Mouse (Mus musculus): ENCODE measurements around the gene Fam120b. TPM values are rescaled to one million over a fixed set of nuclear protein-coding genes. Genes with fewer than 3 reads are reported as not detected.

Gene Fam120b
- polyA plus RNA-seq, 1 experiment from 2014 or later, result 29.6 TPM

DNA sequence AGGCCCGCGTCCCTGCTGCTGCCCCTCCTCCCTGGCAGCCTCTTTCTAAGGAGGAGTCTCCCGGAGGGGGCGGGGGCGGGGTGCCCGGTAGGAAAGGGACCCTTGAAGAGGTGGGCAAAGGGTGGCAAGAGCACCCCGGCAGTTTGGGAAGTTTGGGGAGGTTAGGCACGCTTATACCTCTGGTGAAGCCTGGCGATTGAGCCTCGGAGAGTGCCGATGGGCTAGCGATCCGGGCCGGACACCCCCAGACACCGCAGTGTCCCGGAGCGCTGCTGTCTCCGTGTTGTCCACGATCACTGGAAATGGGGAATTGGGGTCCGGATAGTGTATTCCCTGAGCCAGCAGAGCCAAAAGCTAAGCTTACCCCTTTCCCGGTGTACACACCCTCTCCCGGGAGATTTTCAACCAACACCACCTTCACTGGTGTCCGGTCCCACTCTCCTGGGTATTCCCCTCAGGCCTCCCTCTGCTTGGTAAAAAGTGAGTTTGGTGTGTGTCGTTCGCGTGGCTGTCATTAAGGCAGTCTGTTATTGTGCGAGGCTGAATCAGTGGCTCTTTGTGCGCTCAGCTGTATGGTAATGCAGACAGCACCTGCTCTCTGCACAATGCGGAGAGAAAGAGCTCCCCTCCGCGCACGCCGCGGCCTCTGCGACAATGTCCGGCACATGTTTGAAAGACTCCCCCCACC is 19.4 kb upstream of the Fam120b start, which contains the start of gene Dll1:
Gene Dll1, minus strand, starts transcription at position 379 of the 688 bp plus-strand sequence.
- Histone ChIP-seq H3K9me3 (ENCODE audit: control insufficient read depth, low read length) (no peaks in the 10 kb centered on the region), H3K27me3 (replicated peaks; ENCODE audit: control insufficient read depth, insufficient read depth, low read length) (peaks cover 63% of the 10 kb centered on the region), H3K4me1 (replicated peaks; ENCODE audit: control insufficient read depth, insufficient read depth, low read length) (peaks cover 40% of the 10 kb centered on the region), H3K4me2 (ENCODE audit: low read length) (peak within 1 kb of the TSS; percentile 99), H3K4me3 (ENCODE audit: low read depth, low read length) (peak within 1 kb of the TSS; percentile 54), H3K27ac (ENCODE audit: low read depth) (peak within 1 kb of the TSS; percentile 70), H3K36me3 (ENCODE audit: control insufficient read depth, insufficient read depth, low read length) (no peaks in the 10 kb centered on the region), H3K9ac (ENCODE audit: low read length) (peak within 1 kb of the TSS; percentile 62)
- DNase-seq (ENCODE audit: low spot score), result peak; percentile 74
- ATAC-seq (replicated peaks; ENCODE audit: low FRiP score, low TSS enrichment, low read depth), result peak; percentile 5; the same call in 1 of the 2 replicates
- WGBS, result 2% methylated on average over 36 of the region's 36 CpGs

DNA sequence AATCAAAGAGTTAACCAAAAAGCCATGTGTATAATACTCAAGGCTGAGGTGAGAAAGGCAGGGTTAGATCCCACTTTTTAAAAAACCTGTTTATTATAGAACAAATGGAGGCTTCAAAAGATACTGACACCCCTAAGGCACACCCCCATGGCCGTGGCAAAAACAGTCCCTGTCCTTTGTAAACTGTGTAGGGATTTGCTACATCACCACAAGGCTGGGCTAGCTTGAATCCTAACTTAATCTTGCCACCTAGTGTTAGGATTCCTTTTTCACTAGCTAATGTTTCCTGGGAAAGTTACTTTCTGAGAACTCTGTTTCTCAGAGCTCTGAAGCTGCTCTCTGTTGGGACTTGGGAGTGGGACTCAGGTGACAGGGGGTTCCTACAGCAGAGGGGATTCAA is 18.1 kb upstream of the Fam120b start:
- Histone ChIP-seq H3K36me3 (ENCODE audit: control insufficient read depth, insufficient read depth, low read length) (no peaks in the 10 kb centered on the region), H3K4me3 (ENCODE audit: low read depth, low read length) (no peak overlapping the region), H3K27ac (ENCODE audit: low read depth) (no peak overlapping the region), H3K9ac (ENCODE audit: low read length) (no peak overlapping the region), H3K9me3 (ENCODE audit: control insufficient read depth, low read length) (no peaks in the 10 kb centered on the region), H3K27me3 (replicated peaks; ENCODE audit: control insufficient read depth, insufficient read depth, low read length) (peaks cover 75% of the 10 kb centered on the region), H3K4me1 (replicated peaks; ENCODE audit: control insufficient read depth, insufficient read depth, low read length) (peaks cover 29% of the 10 kb centered on the region), H3K4me2 (ENCODE audit: low read length) (peak overlapping the region; percentile 18; the same call in 1 of the 2 replicates)
- ATAC-seq (replicated peaks; ENCODE audit: low FRiP score, low TSS enrichment, low read depth), result no peak
- no peak for DNase-seq (ENCODE audit: low spot score)
- WGBS, result 6% methylated on average over 1 of the region's 1 CpGs

DNA sequence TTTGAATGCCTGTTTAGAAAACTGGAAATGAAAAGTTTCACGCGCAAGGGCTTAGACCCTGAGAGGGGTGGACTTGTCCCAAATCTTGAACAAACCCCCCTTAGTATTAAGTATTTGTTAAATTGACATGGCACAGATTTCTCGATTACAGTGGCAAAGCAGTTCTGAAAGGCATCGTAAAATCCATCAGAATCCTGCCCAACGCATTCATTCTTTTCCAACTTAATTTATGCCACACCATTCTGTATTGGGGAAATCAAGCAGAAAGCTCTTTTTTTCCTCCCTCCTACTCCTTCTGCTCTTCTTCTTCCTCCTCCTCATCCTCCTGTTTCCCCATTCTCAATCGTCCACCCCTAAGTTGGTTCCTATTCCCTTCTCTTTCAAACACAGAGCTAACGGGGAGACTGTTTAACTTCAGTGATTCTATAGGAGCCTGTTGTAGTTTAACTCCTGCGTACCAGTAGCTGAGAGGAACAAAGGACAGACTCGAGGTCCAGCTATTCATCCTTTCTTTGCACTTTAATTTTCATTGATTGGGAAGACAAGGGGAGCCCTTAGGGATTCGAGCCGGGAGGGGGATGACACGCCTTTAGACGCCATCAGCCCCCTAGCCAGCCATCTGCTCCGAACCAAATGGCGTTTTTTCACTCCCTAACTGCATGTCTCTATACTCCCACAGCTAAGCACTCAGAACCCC is 17.4 kb upstream of the Fam120b start:
- H3K9ac ChIP-seq (ENCODE audit: low read length), result no peak overlapping the region
- peaks cover 27% of the 10 kb centered on the region for H3K4me1 ChIP-seq (replicated peaks; ENCODE audit: control insufficient read depth, insufficient read depth, low read length)
- H3K4me3 ChIP-seq (ENCODE audit: low read depth, low read length), result no peak overlapping the region
- ATAC-seq (replicated peaks; ENCODE audit: low FRiP score, low TSS enrichment, low read depth) (no peak), DNase-seq (ENCODE audit: low spot score) (no peak)
- H3K27ac ChIP-seq (ENCODE audit: low read depth), result no peak overlapping the region
- peaks cover 71% of the 10 kb centered on the region for H3K27me3 ChIP-seq (replicated peaks; ENCODE audit: control insufficient read depth, insufficient read depth, low read length)
- H3K36me3 ChIP-seq (ENCODE audit: control insufficient read depth, insufficient read depth, low read length), result no peaks in the 10 kb centered on the region
- 28% methylated on average over 15 of the region's 15 CpGs for WGBS
- H3K9me3 ChIP-seq (ENCODE audit: control insufficient read depth, low read length), result no peaks in the 10 kb centered on the region
- no peak overlapping the region for H3K4me2 ChIP-seq (ENCODE audit: low read length)

DNA sequence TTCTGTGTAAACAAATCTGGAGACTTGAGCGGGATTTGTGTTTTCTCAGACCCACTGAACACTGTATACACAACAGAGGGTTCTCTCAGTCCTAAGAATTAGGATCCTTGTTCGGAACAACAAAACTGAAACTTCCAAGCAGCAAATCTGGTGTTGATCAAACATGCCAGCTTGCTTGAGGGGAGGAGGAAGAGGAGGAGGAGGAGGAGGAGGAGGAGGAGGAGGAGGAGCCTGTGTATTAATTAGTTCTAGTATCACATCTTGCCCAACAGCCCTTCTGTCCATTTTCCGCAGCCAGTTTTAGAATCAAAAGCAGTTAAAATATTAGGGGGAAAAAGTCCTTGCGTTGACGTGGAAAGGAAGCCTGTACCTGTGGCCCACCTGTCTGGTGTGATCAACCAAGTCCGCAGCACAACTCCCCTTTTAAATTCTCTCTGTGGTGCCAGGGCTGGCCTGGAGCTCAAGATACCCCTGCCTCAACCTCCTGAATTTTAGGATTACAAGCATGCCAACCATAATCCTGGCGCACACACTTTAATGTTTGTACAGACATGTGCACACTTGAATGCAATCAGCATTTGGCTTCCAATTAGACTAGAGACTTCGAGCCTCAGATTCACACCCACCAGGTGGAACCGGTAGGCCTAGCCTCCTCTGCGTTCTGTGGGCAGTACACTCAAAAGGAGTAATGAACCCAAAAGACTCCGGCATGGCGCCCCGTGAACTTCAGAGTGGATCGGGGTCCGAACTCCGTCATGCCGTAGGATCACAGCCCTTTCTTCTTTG is 16.1 kb upstream of the Fam120b start:
- H3K27ac ChIP-seq (ENCODE audit: low read depth), result no peak overlapping the region
- no peak for DNase-seq (ENCODE audit: low spot score)
- WGBS, result 15% methylated on average over 17 of the region's 17 CpGs

DNA sequence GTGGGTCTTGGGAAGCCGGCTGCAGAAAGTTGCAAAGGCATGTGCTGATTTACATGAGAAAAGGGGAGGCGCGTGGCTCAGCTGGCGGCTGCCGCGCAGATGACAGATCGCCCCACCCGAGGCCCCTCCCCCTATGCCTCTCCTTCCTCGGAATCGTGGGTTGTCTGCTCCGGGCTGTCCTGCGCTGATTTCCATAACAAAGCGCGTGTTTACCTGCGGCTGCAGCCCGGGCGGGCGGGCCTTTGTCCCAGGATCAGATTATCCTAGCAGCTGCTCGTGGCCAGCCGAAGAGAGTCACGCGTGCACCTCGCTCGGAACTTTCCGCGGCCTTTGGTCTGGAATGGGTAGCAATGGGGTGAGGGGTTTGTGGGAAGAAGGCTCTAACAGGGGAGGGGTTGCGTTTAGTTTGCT is 15.4 kb upstream of the Fam120b start:
- Histone ChIP-seq H3K27ac (ENCODE audit: low read depth) (no peak overlapping the region), H3K9ac (ENCODE audit: low read length) (peak overlapping the region; percentile 41), H3K36me3 (ENCODE audit: control insufficient read depth, insufficient read depth, low read length) (no peaks in the 10 kb centered on the region), H3K4me2 (ENCODE audit: low read length) (peak overlapping the region; percentile 86), H3K4me3 (ENCODE audit: low read depth, low read length) (peak overlapping the region; percentile 41), H3K4me1 (replicated peaks; ENCODE audit: control insufficient read depth, insufficient read depth, low read length) (peaks cover 27% of the 10 kb centered on the region), H3K27me3 (replicated peaks; ENCODE audit: control insufficient read depth, insufficient read depth, low read length) (peaks cover 56% of the 10 kb centered on the region), H3K9me3 (ENCODE audit: control insufficient read depth, low read length) (no peaks in the 10 kb centered on the region)
- peak; percentile 45 for ATAC-seq (replicated peaks; ENCODE audit: low FRiP score, low TSS enrichment, low read depth)
- under 1% methylated on average over 27 of the region's 27 CpGs for WGBS
- peak; percentile 80 for DNase-seq (ENCODE audit: low spot score)

More for the DNA sequence above, 16.1 kb upstream of the Fam120b start:
- Histone ChIP-seq H3K9ac (ENCODE audit: low read length) (peak overlapping the region; percentile 41), H3K36me3 (ENCODE audit: control insufficient read depth, insufficient read depth, low read length) (no peaks in the 10 kb centered on the region), H3K4me3 (ENCODE audit: low read depth, low read length) (peak overlapping the region; percentile 41), H3K27me3 (replicated peaks; ENCODE audit: control insufficient read depth, insufficient read depth, low read length) (peaks cover 58% of the 10 kb centered on the region), H3K9me3 (ENCODE audit: control insufficient read depth, low read length) (no peaks in the 10 kb centered on the region), H3K4me2 (ENCODE audit: low read length) (peak overlapping the region; percentile 86), H3K4me1 (replicated peaks; ENCODE audit: control insufficient read depth, insufficient read depth, low read length) (peaks cover 27% of the 10 kb centered on the region)
- ATAC-seq (replicated peaks; ENCODE audit: low FRiP score, low TSS enrichment, low read depth), result no peak

DNA sequence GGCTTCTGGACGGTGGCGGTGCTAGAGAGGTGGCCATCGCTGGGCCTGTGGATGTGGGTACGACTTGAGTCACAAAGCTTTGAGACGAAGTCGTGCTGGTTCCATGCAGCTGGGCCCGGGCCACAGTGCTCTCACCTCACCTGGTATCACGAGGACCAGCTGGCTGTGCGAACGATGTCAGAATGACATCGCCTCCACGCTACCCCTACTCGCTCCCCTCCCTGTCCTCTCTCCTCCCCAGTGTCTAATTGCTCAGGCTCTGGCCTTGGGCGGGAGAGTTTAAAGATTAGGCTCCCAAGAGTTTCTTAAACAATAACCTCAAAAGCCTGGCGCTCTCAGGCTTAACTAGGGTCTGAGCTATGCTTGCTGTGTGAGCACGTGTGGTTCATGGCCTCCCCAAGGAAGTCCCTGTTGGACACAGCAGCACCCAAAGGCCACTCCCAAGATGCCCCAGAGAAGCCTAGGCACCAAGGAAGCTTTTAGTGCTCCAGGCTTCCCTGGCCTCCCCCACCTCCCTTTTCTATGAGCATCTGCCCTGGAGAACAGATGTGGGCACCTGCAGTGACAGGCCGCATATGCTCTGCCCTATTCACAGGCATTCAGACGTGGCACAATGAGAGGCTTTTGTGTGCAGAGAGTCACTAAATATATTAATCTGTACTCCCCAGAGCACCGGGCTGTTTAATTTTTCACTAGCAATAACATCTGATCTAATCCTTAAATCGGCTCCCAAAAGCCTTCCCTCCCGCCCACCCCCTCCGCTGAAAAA is 14.7 kb upstream of the Fam120b start:
- H3K9me3 ChIP-seq (ENCODE audit: control insufficient read depth, low read length), result no peaks in the 10 kb centered on the region
- peak overlapping the region; percentile 86 for H3K4me2 ChIP-seq (ENCODE audit: low read length)
- DNase-seq (ENCODE audit: low spot score), result peak; percentile 74
- peak; percentile 49 for ATAC-seq (replicated peaks; ENCODE audit: low FRiP score, low TSS enrichment, low read depth)
- peaks cover 27% of the 10 kb centered on the region for H3K4me1 ChIP-seq (replicated peaks; ENCODE audit: control insufficient read depth, insufficient read depth, low read length)
- peak overlapping the region; percentile 41 for H3K9ac ChIP-seq (ENCODE audit: low read length)
- WGBS, result 10% methylated on average over 22 of the region's 22 CpGs
- peak overlapping the region; percentile 41 for H3K4me3 ChIP-seq (ENCODE audit: low read depth, low read length)
- H3K27ac ChIP-seq (ENCODE audit: low read depth), result no peak overlapping the region
- no peaks in the 10 kb centered on the region for H3K36me3 ChIP-seq (ENCODE audit: control insufficient read depth, insufficient read depth, low read length)
- peaks cover 54% of the 10 kb centered on the region for H3K27me3 ChIP-seq (replicated peaks; ENCODE audit: control insufficient read depth, insufficient read depth, low read length)

DNA sequence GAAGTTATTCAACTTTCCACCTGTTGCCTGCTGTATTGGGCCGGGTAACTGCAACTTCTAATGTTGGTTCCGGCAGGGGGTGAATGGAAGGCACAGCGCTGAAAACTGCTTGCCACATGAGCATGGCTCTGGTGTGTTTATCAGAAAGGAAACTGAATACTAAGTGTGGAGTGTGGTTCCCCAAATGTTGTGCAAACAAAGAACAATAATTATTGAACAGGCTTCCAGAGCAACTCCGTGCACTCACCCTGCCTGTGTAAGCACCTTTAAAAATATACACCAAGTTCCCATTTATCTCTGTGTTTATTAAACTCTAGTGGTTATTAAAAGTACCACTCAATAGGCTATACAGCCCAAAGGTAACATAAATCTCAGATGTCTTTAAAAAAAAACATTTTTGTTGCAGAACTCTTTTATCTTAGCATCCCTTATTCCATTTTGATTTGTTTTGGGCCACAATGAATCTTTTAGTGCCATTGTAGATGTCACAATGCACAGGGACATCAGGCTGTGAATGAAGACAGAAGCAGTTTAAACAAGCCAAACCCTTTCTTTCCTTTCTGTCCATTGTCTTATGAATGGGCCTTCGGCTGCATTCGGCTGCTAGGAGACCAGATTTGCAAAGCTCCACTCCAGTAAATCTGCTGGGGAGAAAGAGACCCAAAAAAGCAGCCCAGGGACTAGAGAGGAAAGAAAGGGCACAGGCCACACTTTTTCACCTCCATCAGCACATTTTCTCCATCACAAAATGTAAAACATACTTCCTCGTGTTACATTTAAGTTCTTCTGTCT is 13.9 kb upstream of the Fam120b start:
- peaks cover 48% of the 10 kb centered on the region for H3K27me3 ChIP-seq (replicated peaks; ENCODE audit: control insufficient read depth, insufficient read depth, low read length)
- H3K9ac ChIP-seq (ENCODE audit: low read length), result no peak overlapping the region
- no peak overlapping the region for H3K27ac ChIP-seq (ENCODE audit: low read depth)
- no peaks in the 10 kb centered on the region for H3K9me3 ChIP-seq (ENCODE audit: control insufficient read depth, low read length)
- no peaks in the 10 kb centered on the region for H3K36me3 ChIP-seq (ENCODE audit: control insufficient read depth, insufficient read depth, low read length)
- no peak overlapping the region for H3K4me3 ChIP-seq (ENCODE audit: low read depth, low read length)
- ATAC-seq (replicated peaks; ENCODE audit: low FRiP score, low TSS enrichment, low read depth) (no peak), DNase-seq (ENCODE audit: low spot score) (no peak)
- no peak overlapping the region for H3K4me2 ChIP-seq (ENCODE audit: low read length)
- 40% methylated on average over 7 of the region's 7 CpGs for WGBS
- H3K4me1 ChIP-seq (replicated peaks; ENCODE audit: control insufficient read depth, insufficient read depth, low read length), result peaks cover 22% of the 10 kb centered on the region
